Mouse (Mus musculus) olfactory bulb, adult 2 months (tissue): ENCODE measurements around the gene Unc13d.

Experiments used
- CTCF ChIP-seq: fragments of 200-500 bp; IDR thresholded peaks from 2 replicates; pipeline ENCODE4 v1.5.1; 2012; ENCODE audit warnings: low read depth, mild to moderate bottlenecking, low read length, moderate library complexity; ENCODE audit not compliant: insufficient read depth
- POLR2A ChIP-seq: fragments of 200-500 bp; IDR thresholded peaks from 2 replicates; pipeline ENCODE4 v1.6.1; 2012; ENCODE audit warnings: mild to moderate bottlenecking, low read depth, low read length, moderate library complexity; ENCODE audit not compliant: insufficient read depth

- TF ChIP-seq CTCF (no peak), POLR2A (no peak)
Measured at GRCm38 (mm10) chr11:116062521-116062920, 15.2 kb downstream of the Unc13d start.
